Mouse (Mus musculus) neural tube, embryonic 12.5 days (tissue): ENCODE measurements at regions not wholly inside any gene's neighbourhood (a gene's known extent, or its start where the extent isn't known, plus 50 kb on each side); places are given as distances from the start of the nearest gene placed in this dataset.
"Not testable (repeated sequence)": the region's sequence is repeated elsewhere in the genome, so short reads cannot be mapped to it uniquely, and the experiment has no call there.

Source experiments
- ATAC-seq: fragments of 200-750 bp; cut with Nextera tagmentation; 2 replicates; pipeline ENCODE4 v1.8.0; 2017; ENCODE audit warnings: low read depth, mild to moderate bottlenecking, moderate TSS enrichment, moderate library complexity; ENCODE audit not compliant: low FRiP score
- H3K27ac ChIP-seq: fragments of 300-500 bp; sonication (generic); 2 replicates; pipeline ENCODE4 v1.5.1; 2016
- H3K27me3 ChIP-seq: fragments of 300-500 bp; sonication (generic); replicated peaks from 2 replicates; pipeline ENCODE4 v1.6.1; 2016; ENCODE audit warnings: mild to moderate bottlenecking
- H3K36me3 ChIP-seq: fragments of 300-500 bp; sonication (generic); 2 replicates; pipeline ENCODE4 v1.6.1; 2016; ENCODE audit warnings: mild to moderate bottlenecking
- H3K4me1 ChIP-seq: fragments of 300-500 bp; sonication (generic); 2 replicates; pipeline ENCODE4 v1.6.1; 2016
- H3K4me2 ChIP-seq: fragments of 300-500 bp; sonication (generic); replicated peaks from 2 replicates; pipeline ENCODE4 v1.6.1; 2016; ENCODE audit warnings: mild to moderate bottlenecking
- H3K4me3 ChIP-seq: fragments of 300-500 bp; sonication (generic); 2 replicates; pipeline ENCODE4 v1.5.1; 2016
- H3K9ac ChIP-seq: fragments of 300-500 bp; sonication (generic); 2 replicates; pipeline ENCODE4 v1.6.1; 2016; ENCODE audit warnings: mild to moderate bottlenecking
- H3K9me3 ChIP-seq: fragments of 300-500 bp; sonication (generic); 2 replicates; pipeline ENCODE4 v1.6.1; 2016; ENCODE audit warnings: mild to moderate bottlenecking
- WGBS: fragments of 180-500 bp; shearing (Covaris S2); methylation state at CpG from one replicate; pipeline ENCODE4 v1.1.7; 2016; 5-methylcytosine and 5-hydroxymethylcytosine counted together

DNA sequence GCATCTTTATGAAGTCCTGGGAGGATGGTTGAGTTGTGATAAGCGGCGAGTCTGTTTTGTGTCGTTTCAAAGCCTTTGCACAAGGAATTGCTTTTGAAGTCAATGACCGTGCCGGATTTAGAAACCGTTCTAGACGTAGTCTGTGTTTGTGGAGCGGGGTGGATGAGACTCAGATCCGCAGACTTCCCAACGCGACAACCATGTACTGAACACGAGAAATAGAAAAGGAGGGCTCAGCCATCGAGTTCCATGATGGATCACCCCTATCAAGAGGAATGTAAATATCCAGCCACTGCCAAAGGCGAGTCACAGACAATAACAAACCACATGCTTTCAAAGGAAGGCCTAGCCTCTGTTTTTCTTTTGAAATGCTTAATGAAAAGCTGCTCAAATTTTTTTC, 120.5 kb downstream of the Mterf1b start:
- Histone ChIP-seq H3K27me3 (peaks cover 3% of the 10 kb centered on the region; the same call in 1 of the 2 replicates), H3K4me2 (no peak overlapping the region), H3K4me3 (no peak overlapping the region), H3K36me3 (no peaks in the 10 kb centered on the region), H3K9ac (no peak overlapping the region), H3K27ac (no peak overlapping the region), H3K4me1 (no peaks in the 10 kb centered on the region), H3K9me3 (no peaks in the 10 kb centered on the region)
- 54% methylated on average over 14 of the region's 14 CpGs for WGBS
- ATAC-seq: no peak

DNA sequence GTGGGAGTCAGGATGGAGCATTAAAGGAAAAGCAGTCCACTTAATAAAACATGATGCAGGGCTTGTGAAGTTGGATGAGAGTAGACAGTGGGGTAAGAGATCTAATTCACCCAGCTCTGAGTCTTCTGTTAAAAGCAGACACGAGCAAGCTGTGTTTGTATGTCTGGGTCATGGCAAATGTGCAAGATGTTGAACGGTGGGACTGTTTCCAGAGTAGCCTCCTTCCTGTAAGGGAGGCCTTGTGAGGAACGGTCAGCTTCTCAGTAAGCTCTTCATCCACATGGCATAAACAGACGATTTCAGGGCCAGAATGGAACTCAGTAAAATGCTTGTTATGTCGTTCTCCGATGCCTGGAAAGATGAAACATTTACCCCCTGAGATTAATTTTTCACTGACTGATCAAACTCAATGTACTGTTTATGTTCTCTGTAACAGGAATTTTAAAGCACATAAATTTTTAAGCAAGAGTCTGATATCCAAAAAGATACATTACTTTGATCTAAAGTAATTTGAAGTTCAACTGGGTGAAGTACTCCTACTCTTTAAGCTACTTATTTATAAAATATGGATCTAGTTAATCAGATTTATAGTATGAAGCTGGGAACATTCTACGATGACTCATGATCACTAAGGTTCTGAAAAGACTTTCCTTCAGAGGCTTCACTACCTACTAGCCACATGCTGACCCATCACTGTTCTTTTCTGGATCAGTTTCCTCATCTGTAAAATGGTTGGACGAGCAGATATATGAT, 130.6 kb downstream of the Mterf1b start:
- Histone ChIP-seq H3K36me3 (no peaks in the 10 kb centered on the region), H3K9ac (no peak overlapping the region), H3K27ac (no peak overlapping the region), H3K4me2 (no peak overlapping the region), H3K4me3 (no peak overlapping the region), H3K4me1 (no peaks in the 10 kb centered on the region), H3K9me3 (no peaks in the 10 kb centered on the region), H3K27me3 (no peaks in the 10 kb centered on the region)
- no peak for ATAC-seq
- 81% methylated on average over 8 of the region's 8 CpGs for WGBS

DNA sequence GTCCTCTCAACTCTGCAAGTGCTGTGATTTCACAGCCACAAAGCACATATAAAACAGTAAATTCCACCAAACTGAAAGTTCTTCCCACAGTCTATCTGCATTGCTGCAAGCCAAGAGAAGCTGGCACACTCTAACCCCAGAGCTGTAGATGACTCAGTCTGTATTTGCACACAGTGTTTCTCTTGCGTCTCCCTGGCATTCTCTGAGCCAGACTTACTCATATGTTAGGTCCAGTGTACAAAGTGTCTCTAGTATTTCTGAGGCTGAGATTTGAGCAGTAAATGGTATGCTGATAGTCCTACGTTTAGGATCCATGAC, 131.2 kb downstream of the Mterf1b start:
- no peak for ATAC-seq
- 92% methylated on average over 2 of the region's 2 CpGs for WGBS

DNA sequence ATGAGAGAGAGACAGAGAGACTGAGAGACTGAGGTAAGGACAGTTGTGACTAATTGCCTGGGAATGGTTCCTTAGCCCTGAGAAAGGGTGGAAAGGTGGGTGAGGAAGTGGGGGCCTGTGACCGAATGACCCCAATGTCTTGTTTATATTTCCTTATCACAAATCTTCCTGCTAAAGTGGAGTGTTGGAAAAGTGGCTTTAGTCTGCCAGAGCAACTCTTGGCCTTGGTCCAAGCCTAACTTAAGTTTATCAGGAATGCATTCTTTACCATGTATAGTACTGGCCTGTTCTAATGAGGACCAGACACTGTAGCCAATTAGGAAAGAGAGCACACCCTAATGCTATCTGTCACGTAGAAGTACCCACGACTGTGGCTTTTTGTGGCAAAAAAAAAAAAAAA, 133.6 kb downstream of the Mterf1b start:
- Histone ChIP-seq H3K4me2 (no peak overlapping the region), H3K27ac (no peak overlapping the region), H3K9ac (no peak overlapping the region), H3K4me3 (no peak overlapping the region), H3K4me1 (no peaks in the 10 kb centered on the region), H3K27me3 (no peaks in the 10 kb centered on the region), H3K36me3 (no peaks in the 10 kb centered on the region), H3K9me3 (no peaks in the 10 kb centered on the region)
- 31% methylated on average over 3 of the region's 3 CpGs for WGBS
- no peak for ATAC-seq

More for the DNA sequence above, 131.2 kb downstream of the Mterf1b start:
- no peak overlapping the region for H3K4me3 ChIP-seq
- no peak overlapping the region for H3K4me2 ChIP-seq
- H3K36me3 ChIP-seq: no peaks in the 10 kb centered on the region
- no peaks in the 10 kb centered on the region for H3K27me3 ChIP-seq
- no peaks in the 10 kb centered on the region for H3K4me1 ChIP-seq
- H3K9ac ChIP-seq: no peak overlapping the region
- H3K27ac ChIP-seq: no peak overlapping the region
- no peaks in the 10 kb centered on the region for H3K9me3 ChIP-seq

DNA sequence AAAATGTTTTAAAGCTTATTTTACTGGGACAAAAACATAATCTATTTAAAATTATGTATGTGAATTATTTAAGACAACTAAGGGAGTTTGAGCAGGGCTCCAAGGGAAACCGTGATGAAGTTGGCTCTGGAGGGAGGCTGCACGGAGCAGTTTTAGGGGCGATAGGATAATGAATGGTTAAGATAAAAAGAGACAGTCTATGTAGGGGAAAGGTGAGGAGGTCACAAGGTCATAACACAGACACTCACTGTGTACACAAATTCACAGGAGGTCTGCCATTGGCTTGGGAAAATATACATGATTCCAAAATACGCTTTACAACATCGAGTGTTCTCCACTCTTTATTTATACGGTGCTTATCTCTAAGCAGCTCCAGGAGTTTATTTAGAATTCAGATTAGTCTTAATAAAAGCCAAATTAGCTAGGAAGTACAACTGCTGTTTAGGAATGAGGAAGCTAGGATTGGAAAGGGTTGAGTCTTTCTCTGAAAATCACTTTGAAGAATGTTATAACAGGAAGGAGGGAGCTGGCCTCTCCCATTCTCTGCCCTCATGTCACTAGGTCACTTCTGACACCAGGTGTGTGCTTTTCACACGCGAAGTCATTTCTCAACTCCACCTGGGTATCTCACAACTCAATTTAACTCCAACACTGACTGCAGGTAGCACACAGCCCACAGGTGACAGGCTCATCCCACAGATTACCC, 134.3 kb downstream of the Mterf1b start:
- Histone ChIP-seq H3K9me3 (no peaks in the 10 kb centered on the region), H3K9ac (no peak overlapping the region), H3K4me3 (no peak overlapping the region), H3K4me1 (no peaks in the 10 kb centered on the region), H3K4me2 (no peak overlapping the region), H3K36me3 (no peaks in the 10 kb centered on the region), H3K27me3 (no peaks in the 10 kb centered on the region), H3K27ac (no peak overlapping the region)
- 52% methylated on average over 8 of the region's 8 CpGs for WGBS
- ATAC-seq: no peak

DNA sequence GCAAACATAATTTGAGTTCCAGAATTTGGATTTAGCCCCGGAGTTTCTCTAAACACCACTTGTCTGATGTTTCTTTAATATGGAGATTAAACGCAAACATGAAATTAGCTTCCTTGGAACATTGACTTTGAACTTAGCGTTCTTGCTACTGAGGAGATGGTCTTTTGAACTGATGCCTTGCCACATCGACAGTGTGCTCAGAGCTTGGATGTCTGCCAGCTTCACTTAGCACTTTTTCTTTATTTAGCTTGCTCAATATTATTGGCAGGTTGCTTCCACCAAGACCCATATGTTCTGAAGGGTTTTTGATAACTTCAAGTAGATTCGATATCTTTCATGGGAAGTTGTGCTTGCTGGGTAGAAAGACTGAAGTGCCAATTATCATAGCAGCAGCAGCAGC, 143.5 kb downstream of the Mterf1b start:
- WGBS: 86% methylated on average over 5 of the region's 5 CpGs
- H3K4me2 ChIP-seq: no peak overlapping the region

DNA sequence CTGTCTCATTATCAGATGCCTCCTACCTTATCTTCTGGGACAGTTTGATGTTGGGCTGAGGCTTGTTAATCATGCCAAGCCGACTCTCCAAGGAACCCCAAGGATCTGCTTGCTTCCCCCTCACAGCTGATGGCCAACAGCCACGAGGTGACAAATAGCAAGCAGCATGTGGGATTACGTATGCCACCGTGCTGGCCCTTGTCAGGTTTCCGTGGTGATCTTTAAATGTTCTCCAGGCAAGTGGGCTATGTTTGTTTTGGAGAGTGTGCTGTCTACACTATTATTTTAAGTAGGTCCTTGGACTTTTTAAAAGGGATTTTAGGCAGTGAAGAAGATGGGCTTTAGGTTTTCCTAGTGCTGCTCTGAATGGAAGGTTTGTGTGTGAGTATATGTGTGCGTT, 149.8 kb downstream of the Mterf1b start:
- peaks cover 8% of the 10 kb centered on the region for H3K4me1 ChIP-seq
- H3K9ac ChIP-seq: no peak overlapping the region
- H3K27ac ChIP-seq: no peak overlapping the region
- WGBS: 45% methylated on average over 6 of the region's 6 CpGs
- no peaks in the 10 kb centered on the region for H3K36me3 ChIP-seq
- H3K9me3 ChIP-seq: no peaks in the 10 kb centered on the region
- no peaks in the 10 kb centered on the region for H3K27me3 ChIP-seq
- no peak overlapping the region for H3K4me2 ChIP-seq
- no peak for ATAC-seq
- H3K4me3 ChIP-seq: no peak overlapping the region

More for the DNA sequence above, 143.5 kb downstream of the Mterf1b start:
- no peak overlapping the region for H3K9ac ChIP-seq
- ATAC-seq: no peak
- no peaks in the 10 kb centered on the region for H3K36me3 ChIP-seq
- no peak overlapping the region for H3K27ac ChIP-seq
- no peaks in the 10 kb centered on the region for H3K27me3 ChIP-seq
- H3K9me3 ChIP-seq: no peaks in the 10 kb centered on the region
- no peak overlapping the region for H3K4me3 ChIP-seq
- no peaks in the 10 kb centered on the region for H3K4me1 ChIP-seq

DNA sequence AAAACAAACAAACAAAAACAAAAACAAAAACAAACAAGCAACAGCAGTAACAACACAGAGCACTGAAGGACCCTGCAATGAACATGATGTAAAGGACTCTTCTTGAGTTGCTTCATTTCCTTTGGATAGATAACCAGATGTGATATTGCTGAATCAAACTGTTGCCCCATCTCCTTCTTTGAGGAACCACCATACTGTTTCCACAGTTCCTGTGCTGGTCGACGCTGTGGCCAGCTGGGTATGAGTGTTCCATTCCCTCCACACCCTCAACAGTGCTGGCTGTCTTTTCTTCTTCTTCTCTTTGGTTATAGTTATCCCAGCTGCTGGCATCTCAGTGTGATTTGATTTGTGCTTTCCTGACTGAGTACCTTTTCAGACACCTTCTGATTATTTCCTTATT, 152.3 kb downstream of the Mterf1b start:
- Histone ChIP-seq H3K9me3 (no peaks in the 10 kb centered on the region), H3K4me1 (peaks cover 8% of the 10 kb centered on the region), H3K4me2 (no peak overlapping the region), H3K27ac (no peak overlapping the region), H3K36me3 (no peaks in the 10 kb centered on the region), H3K9ac (no peak overlapping the region), H3K27me3 (no peaks in the 10 kb centered on the region), H3K4me3 (no peak overlapping the region)
- WGBS: 79% methylated on average over 2 of the region's 2 CpGs
- no peak for ATAC-seq

DNA sequence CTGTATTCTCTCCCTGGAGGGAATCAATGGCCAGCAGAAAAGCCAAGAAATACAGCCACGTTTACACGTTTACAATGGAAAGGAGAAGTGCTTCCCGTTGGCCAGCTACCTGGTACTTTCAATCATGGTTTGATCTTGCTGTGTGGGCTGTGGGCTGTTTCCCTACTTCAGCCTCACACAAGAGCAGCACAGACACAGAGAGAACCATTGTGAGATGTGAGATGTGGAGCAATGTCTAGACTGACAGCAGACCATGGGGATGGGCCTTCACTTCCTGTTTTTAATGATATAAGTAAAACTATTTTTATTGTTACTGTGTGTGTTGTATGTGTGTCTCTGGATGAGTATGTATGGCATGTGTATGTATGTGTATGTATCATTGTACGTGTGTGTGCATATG, 156.2 kb downstream of the Mterf1b start:
- no peak overlapping the region for H3K9ac ChIP-seq
- no peak overlapping the region for H3K4me2 ChIP-seq
- H3K4me3 ChIP-seq: no peak overlapping the region
- H3K27me3 ChIP-seq: no peaks in the 10 kb centered on the region
- no peaks in the 10 kb centered on the region for H3K36me3 ChIP-seq
- no peaks in the 10 kb centered on the region for H3K4me1 ChIP-seq
- 77% methylated on average over 4 of the region's 4 CpGs for WGBS
- H3K27ac ChIP-seq: no peak overlapping the region
- no peak for ATAC-seq
- H3K9me3 ChIP-seq: no peaks in the 10 kb centered on the region

DNA sequence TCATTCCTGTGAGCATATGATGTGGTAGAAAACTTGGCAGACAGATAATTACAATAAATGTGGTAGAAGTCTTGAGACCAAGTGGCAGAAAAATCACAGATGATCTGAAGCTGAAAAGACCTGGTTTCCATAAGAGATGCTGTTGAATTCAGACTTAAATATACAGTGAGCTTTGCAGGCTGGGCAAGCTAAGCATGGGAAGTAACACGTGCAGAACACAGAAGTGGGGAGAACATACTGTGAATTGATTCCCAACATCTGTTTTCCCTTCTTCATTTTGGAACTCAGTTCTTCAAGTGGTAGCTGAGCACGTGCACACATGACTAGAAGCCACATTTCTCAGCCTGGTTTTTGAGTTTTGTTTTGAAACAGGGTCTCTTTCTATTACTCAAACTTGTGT, 157.8 kb downstream of the Mterf1b start:
- Histone ChIP-seq H3K9ac (no peak overlapping the region), H3K27ac (no peak overlapping the region), H3K9me3 (no peaks in the 10 kb centered on the region), H3K4me2 (no peak overlapping the region), H3K4me3 (no peak overlapping the region), H3K27me3 (no peaks in the 10 kb centered on the region), H3K36me3 (no peaks in the 10 kb centered on the region), H3K4me1 (no peaks in the 10 kb centered on the region)
- WGBS: 87% methylated on average over 2 of the region's 2 CpGs
- no peak for ATAC-seq

DNA sequence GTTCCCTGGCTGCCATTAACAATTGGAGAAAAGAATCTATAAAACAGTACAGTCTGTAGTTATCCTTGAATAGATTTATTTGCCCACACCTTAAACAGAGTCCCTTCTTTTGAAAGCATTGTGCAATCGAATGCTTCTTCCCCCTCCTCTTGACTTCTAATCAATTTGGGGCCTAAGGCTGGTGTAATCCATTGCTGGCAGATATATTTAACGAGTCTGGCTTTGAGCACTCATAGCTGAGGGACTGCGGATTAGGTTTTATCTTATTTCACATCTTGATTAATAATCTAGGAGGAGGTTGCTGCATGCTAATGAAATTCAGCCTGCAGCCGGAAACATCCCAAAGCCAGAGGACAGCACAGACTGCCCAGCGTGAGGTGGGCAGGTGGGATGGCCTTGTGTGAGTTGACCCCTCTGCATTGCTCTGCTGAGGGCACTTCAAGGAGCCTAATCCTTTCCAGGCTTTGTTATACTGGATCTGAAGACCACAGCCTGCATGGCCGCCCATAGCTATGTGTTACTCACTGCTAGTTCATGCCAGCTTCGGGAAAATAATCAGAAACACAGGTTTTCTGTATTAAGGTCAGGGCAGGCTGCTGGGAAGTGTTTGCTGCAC, 163.6 kb downstream of the Mterf1b start:
- whole genome bisulfite sequencing: 68% methylated on average over 7 of the region's 7 CpGs
- Histone ChIP-seq H3K9ac (no peak overlapping the region), H3K27me3 (no peaks in the 10 kb centered on the region), H3K27ac (no peak overlapping the region), H3K4me2 (no peak overlapping the region), H3K4me1 (no peaks in the 10 kb centered on the region), H3K4me3 (no peak overlapping the region), H3K9me3 (no peaks in the 10 kb centered on the region), H3K36me3 (no peaks in the 10 kb centered on the region)
- no peak for ATAC-seq

DNA sequence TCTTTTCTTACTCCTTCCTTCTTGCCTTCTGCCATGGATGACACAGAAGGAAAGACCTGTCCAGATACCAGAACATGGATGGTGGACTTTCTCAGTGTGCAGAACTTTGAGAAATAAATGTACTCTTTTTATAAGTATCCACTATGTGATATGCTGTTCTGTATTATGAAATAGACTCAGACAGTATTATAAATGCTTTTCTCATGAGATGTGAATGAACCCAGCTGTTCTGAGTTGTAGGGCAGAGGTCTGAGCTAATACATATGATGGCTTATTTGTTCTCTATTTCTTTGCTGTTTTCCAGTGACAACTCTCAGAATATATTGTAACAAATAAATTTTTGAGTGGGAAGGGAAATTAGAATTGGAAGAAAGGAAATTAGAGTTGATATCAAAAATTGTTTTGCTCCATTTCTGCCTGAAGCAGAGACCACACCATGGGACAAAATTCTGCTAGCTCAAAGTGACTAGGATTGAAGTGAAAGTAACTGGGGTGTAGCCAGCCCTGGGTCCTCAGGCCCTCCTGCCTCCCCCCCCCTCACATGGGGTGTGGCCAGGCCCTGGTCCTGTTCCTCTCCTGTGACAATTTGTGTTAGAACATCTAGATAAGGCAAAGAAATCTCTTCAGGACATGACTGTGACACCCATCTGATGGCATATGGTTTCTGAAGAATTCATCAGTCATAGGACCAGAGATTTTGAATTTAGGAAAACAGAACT, 164.5 kb downstream of the Mterf1b start:
- not testable (repeated sequence) for ATAC-seq, H3K27me3 ChIP-seq, H3K9ac ChIP-seq, H3K4me3 ChIP-seq, H3K4me1 ChIP-seq, H3K36me3 ChIP-seq, H3K27ac ChIP-seq, H3K4me2 ChIP-seq, H3K9me3 ChIP-seq
